Comparison of ENCODE assay signal across 12 mouse cellular contexts in genomic region chr10:12658023-12658744, GRCm38 (mm10).
DNase-seq lines count a peak whose midpoint lies in the region; ATAC-seq lines count a peak whose summit lies in the region.
"Had no signal": no experiment of that assay in that cellular context is flagged by ENCODE, and none has a peak within 500 bp of the region (broad histone marks: within the 10 kb centered on the region; RNA-seq: fewer than 3 reads in every experiment).

No protein-coding gene starts in this region.

- H3K9ac ChIP-seq in kidney, embryonic 14.5 days (ENCODE audit: low read depth, low read length) = no peak overlapping the region
- no peak overlapping the region for H3K9ac ChIP-seq in stomach, embryonic 14.5 days (replicated peaks; ENCODE audit: low read depth, low read length)

- WGBS in kidney, embryonic 14.5 days = 83% methylated on average over 8 of the region's 8 CpGs
- WGBS in stomach, embryonic 14.5 days = 63% methylated on average over 8 of the region's 8 CpGs
- WGBS in hindbrain, embryonic 10.5 days = 85% methylated on average over 8 of the region's 8 CpGs

- peaks cover 16% of the 10 kb centered on the region for H3K36me3 ChIP-seq in kidney, embryonic 14.5 days (ENCODE audit: control insufficient read depth, insufficient read depth, low read length)
- peaks cover 7% of the 10 kb centered on the region; the same call in 1 of the 2 replicates for H3K36me3 ChIP-seq in stomach, embryonic 14.5 days (ENCODE audit: control insufficient read depth, insufficient read depth, low read length)
- H3K36me3 ChIP-seq in hindbrain, embryonic 10.5 days = peaks cover 20% of the 10 kb centered on the region

- H3K4me3 ChIP-seq in kidney, embryonic 14.5 days (ENCODE audit: low read length) = no peak overlapping the region
- no peak overlapping the region for H3K4me3 ChIP-seq in stomach, embryonic 14.5 days (ENCODE audit: low read depth, low read length)
- H3K4me3 ChIP-seq in hindbrain, embryonic 10.5 days = no peak overlapping the region

- ATAC-seq in kidney, embryonic 14.5 days (ENCODE audit: low FRiP score, low TSS enrichment) = no peak
- peak; percentile 69; the same call in 1 of the 2 replicates for ATAC-seq in stomach, embryonic 14.5 days (ENCODE audit: insufficient number of reproducible peaks, insufficient read depth, low FRiP score, low read depth)
- ATAC-seq: CD4-positive, CD25-positive, alpha-beta regulatory T cell, adult 4 months had no signal

- no peak overlapping the region for H3K4me2 ChIP-seq in kidney, embryonic 14.5 days (replicated peaks; ENCODE audit: low read depth, low read length)
- H3K4me2 ChIP-seq in stomach, embryonic 14.5 days (replicated peaks; ENCODE audit: low read depth, low read length) = no peak overlapping the region

- H3K27me3 ChIP-seq in kidney, embryonic 14.5 days (ENCODE audit: control insufficient read depth, insufficient read depth, low read length) = no peaks in the 10 kb centered on the region
- H3K27me3 ChIP-seq in stomach, embryonic 14.5 days (ENCODE audit: control insufficient read depth, insufficient read depth, low read length) = no peaks in the 10 kb centered on the region
- H3K27me3 ChIP-seq in hindbrain, embryonic 10.5 days (ENCODE audit: insufficient read depth, poor library complexity, severe bottlenecking) = no peaks in the 10 kb centered on the region

- H3K27ac ChIP-seq in kidney, embryonic 14.5 days (ENCODE audit: low read depth, low read length) = no peak overlapping the region
- no peak overlapping the region for H3K27ac ChIP-seq in stomach, embryonic 14.5 days (ENCODE audit: low read length)
- H3K27ac ChIP-seq in hindbrain, embryonic 10.5 days = no peak overlapping the region

- H3K4me1 ChIP-seq in kidney, embryonic 14.5 days (ENCODE audit: control insufficient read depth, insufficient read depth, low read length) = no peaks in the 10 kb centered on the region
- H3K4me1 ChIP-seq in stomach, embryonic 14.5 days (ENCODE audit: control insufficient read depth, insufficient read depth, low read length) = no peaks in the 10 kb centered on the region
- H3K4me1 ChIP-seq in hindbrain, embryonic 10.5 days (replicated peaks) = no peaks in the 10 kb centered on the region

- peak; percentile 13 for DNase-seq in kidney, postnatal 10 days
- peak; percentile 56 for DNase-seq in R1 (ENCODE audit: low read depth, low spot score)
- peak; percentile 75 to 82 for DNase-seq in lung, adult 18-20 months
- no peak for DNase-seq in hindbrain, embryonic 10.5 days (ENCODE audit: low spot score)
- no peak for DNase-seq in ovary, postnatal 10 days (ENCODE audit: low spot score)
- DNase-seq: cerebellum, adult 18-20 months; heart, adult 18-20 months; heart, postnatal 36 days; right cerebral cortex, adult 18-20 months had no signal

- H3K9me3 ChIP-seq in kidney, embryonic 14.5 days (ENCODE audit: control insufficient read depth, low read length) = peaks cover 5% of the 10 kb centered on the region; the same call in 1 of the 2 replicates
- H3K9me3 ChIP-seq in stomach, embryonic 14.5 days (ENCODE audit: control insufficient read depth, low read depth, low read length) = peaks cover 4% of the 10 kb centered on the region; the same call in 1 of the 2 replicates
- H3K9me3 ChIP-seq in hindbrain, embryonic 10.5 days = peaks cover 7% of the 10 kb centered on the region

Comparison
In these comparisons a context has a peak if more than half of its experiments do, and no peak if none do; other contexts are left out.
1. DNase-seq: peak in kidney, postnatal 10 days (single experiment), R1 (single experiment) and lung, adult 18-20 months (2 of 2); none in hindbrain, embryonic 10.5 days (single experiment) and ovary, postnatal 10 days (single experiment).